Mouse (Mus musculus): ENCODE data around the gene Sart1. TPM values are rescaled to one million over a fixed set of nuclear protein-coding genes. Genes with fewer than 3 reads are reported as not detected.
"Not testable (repeated sequence)": the region's sequence is repeated elsewhere in the genome, so short reads cannot be mapped to it uniquely, and the experiment has no call there.

The Sart1 gene
- total RNA-seq, 2 experiments from 2014 or later = 47.5 to 49.5 TPM

DNA sequence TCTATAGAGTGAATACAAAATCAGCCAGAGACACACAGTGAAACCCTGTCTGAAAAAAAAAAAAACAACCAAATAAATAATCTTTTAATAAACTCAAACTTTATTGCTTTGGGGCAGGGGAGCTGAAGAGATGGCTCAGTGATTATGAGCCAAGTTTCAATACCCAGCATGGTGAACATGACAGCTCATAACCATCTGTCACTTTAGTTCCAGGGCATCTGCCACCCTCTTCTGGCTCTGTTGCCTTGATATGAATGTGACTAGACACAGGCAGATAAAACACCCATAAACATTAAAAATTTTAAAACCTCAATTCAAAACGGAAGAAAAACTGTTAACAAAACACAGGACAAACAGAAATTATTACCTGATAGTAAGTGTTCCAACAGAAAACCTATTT is 11.1 kb downstream of the Sart1 start:
- intact Hi-C loops (cut with DNase I) = no loop called here

DNA sequence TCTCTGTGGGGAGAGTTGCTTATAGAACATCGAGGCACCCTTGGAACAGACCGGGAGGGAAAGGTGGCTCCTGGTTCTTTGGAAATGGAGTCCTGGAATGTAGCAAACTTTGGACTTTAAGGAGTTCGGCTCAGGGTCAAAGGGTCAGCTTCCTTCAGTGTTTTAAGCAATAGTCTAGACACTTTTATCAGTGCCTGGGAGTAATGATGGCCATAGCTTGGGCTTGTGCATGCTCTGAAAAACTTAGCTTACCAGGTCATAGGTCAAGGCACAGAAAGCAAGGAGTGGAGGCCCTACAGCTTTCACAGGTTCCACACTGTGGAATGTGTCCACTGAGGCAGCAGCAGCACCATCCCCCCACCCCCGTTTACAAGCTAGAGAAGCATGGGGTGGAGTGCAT is 13.8 kb downstream of the Sart1 start:
- DNase-seq = no peak
- intact Hi-C loops (cut with DNase I) = no loop called here

More for the DNA sequence above, 11.1 kb downstream of the Sart1 start:
- DNase-seq = no peak

DNA sequence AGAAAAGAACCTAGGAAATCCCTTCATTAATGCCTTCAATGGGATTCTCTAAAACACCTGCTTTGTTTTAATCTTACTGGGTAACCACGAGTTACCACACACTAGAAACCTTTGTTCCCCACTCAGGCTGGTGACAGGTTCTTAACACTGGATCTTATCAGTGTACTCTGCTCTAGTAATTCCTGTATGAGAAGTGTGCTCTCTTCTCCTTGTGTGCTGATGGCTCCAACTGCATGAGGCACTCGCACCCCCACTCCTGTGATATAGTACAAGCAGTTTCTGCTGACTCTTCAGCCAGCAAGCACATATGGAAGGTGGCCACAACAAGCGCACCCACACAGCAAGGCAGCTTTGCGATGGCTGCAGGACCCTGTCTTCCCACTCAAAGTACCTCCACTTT is 14.3 kb downstream of the Sart1 start:
- no peak for DNase-seq
- intact Hi-C loops (cut with DNase I) = no loop called here

DNA sequence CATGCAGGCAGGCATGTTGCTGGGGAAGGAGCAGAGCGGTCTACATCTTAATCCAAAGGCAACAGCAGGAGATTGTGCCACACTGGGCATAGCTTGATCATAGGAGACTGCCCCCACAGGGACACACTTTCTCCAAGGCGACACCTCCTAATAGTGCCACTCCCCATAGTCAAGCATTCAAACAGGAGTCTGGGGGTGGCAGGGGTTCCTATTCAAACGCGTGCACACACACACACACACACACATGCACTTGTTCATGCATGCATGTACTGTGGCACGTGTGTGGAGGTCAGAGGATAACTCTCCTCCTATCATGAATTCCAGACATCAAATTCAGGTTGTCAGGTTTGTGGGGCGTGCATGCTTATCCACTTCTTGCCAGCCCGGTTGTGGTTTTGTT is 15.8 kb downstream of the Sart1 start:
- no peak for DNase-seq
- intact Hi-C loops (cut with DNase I) = no loop called here

DNA sequence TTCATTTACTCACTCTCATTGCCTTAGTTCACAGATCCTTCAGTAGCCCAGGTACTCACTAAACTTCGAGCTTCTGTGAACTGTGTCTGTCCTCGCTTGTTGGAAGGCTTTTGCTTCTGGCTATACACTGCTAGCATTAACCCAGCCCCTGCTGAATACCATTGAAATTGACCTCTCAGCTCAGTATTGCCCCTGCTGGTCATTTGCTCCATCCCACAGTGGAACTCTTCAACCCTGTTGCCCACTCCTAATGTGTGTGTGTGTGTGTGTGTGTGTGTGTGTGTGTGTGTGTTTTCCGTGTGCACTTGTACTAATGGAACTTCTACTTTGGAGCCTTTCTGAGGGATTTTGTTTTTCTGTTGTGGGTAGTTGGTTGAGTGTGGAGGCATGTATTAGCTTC is 17.6 kb downstream of the Sart1 start:
- no peak for DNase-seq
- intact Hi-C loops (cut with DNase I) = no loop called here

DNA sequence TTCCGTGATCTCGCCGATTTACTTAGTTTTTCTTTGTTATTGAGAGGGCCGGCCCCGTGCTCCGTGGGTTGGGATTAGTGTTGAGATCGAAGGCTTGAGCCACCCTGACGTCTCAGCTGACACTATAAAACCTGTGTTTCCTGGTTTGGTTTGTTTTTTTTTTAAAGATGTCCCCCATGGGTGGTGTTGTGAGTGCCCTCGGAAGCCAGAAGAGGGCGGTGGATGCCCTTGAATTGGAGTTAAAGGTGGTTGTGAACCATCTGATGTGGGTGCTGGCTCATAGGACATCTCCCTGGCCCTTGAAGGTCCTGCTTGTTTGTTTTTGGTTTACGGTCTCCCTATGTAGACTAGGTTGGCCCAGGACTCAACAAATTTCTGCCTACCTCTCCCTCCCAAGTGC is 21.0 kb downstream of the Sart1 start:
- DNase-seq = no peak
- intact Hi-C loops (cut with DNase I) = loop anchor here (2.0 kb wide), 1 partner anchor 61 kb away; no protein-coding TSS in a partner anchor

DNA sequence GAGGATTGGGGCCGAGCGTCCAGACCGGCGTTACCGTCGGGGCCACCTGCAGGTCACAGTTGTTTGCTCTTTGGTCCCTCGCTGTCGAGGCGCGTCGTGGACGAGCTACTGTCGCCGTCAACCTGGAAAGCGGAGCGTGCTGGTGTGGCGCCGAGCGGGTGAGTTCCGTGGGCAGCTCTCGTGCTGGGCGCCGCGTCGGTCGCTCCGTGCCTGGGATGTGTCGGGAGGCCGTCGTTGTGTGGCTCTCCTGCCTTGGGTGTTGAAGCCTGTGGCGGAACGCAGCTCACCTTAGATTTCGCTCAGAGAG is 21.5 kb downstream of the Sart1 start, which contains the start of gene Banf1:
Gene Banf1 (minus strand): TSS at position 116 of the 307 bp plus-strand sequence.
- intact Hi-C loops (cut with DNase I) = loop anchor here (2.0 kb wide), 1 partner anchor 62 kb away; no protein-coding TSS in a partner anchor
- no peak for DNase-seq

GRCm38 (mm10) chr19:5366175-5367052 is 22.1 kb downstream of the Sart1 start, which contains the start of gene Eif1ad:
Gene Eif1ad (plus strand): TSS chr19:5366741.
- DNase-seq = peak; percentile 91 to 94
- intact Hi-C loops (cut with DNase I) = loop anchor here (1.0 to 2.0 kb wide), 2 partner anchors 22 to 62 kb away; partner anchors contain the start of gene Sart1

DNA sequence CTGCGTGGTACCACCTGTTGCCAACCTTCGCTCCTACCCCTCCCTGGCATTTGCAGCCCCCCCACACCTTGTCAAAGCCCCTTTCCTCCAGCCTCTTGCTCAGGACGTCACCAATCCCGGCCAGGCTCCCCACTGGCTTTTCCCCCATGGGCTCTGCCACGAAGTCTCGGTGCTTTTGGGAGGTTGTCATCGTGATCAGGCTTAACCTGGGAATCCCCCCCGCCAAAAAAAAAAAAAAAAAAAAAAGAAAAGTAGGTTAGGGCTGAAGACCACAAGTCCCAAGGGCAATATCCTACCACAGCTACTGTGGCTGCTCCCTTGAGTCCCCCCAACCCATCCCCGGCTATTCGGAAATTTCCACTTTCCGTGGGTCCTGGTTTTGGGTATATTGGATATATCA is 22.8 kb downstream of the Sart1 start:
- intact Hi-C loops (cut with DNase I) = loop anchor here (1.0 to 2.0 kb wide), 2 partner anchors 23 to 63 kb away; partner anchors contain the start of gene Sart1
- DNase-seq = no peak

DNA sequence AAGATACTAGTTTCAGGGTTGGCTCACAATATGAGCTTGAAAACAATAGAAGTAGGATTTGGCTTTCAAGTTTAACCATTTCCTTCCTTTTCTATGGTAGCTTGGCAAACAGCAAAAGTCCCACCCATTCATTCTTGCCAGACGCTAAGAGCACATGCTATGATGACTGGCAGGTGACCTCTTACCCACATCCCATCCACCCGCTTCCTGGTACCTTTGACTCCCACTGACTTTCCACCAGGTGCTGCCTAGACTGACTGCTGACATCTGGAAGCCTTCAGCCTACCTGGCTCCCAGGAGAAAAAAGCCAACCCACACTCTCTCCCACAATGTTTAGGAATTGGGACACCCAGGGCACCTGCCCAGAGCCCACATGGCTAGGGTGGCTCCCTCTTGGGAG is 24.4 kb downstream of the Sart1 start:
- DNase-seq = no peak
- intact Hi-C loops (cut with DNase I) = no loop called here

GRCm38 (mm10) chr19:5362186-5362585 is 26.3 kb downstream of the Sart1 start:
- intact Hi-C loops (cut with DNase I) = no loop called here

DNA sequence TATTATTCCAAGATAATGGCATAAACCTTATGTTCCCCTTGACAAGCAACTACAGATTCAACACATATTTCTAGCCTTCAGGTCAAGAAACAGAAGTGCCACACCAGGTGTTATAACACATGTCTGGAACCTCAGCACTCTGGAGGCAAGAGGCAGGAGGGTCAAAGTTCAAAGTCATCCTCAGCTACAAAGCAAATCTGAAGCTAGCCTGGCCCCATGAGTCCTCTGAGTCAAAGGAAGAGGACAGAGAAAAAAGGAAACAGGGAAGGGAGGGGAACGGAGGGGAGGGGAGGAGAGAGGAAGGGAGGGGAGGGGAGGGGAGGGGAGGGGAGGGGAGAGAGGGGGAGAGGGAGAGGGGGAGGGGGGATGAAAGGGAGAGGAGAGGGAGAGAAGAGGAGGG is 32.4 kb downstream of the Sart1 start:
- intact Hi-C loops (cut with DNase I) = no loop called here
- DNase-seq = no peak

More at GRCm38 (mm10) chr19:5362186-5362585, 26.3 kb downstream of the Sart1 start:
- no peak for DNase-seq

DNA sequence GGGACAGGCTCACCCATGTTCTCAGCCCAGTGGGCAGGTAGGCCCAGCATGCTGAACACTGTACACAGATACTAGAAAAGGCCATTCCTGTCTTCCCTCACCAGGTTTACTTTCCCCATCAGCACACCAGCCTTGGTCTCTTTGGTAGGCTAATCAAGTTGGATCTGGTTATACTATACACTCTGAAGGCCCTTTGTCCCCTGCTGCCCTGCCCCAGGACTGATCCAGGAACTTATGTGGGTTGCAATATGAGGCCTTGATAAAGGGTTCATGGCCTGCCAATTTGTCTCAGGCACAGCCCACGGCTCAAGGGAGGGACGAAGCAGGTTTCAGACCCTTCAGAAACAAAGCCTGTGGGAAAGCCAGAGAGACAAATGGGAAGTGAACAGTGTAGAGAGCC is 34.9 kb downstream of the Sart1 start:
- intact Hi-C loops (cut with DNase I) = no loop called here
- no peak for DNase-seq

GRCm38 (mm10) chr19:5349502-5349873 is 39.0 kb downstream of the Sart1 start, which contains the start of gene Cst6:
Gene Cst6 (minus strand): TSS chr19:5349574.
- DNase-seq = not testable (repeated sequence)
- intact Hi-C loops (cut with DNase I) = loop anchor here (5.0 kb wide), 2 partner anchors 47 to 152 kb away; no protein-coding TSS in a partner anchor

GRCm38 (mm10) chr19:5348526-5349501 is 39.7 kb downstream of the Sart1 start:
- peak; percentile 17 to 26 for DNase-seq
- intact Hi-C loops (cut with DNase I) = loop anchor here (5.0 kb wide), 2 partner anchors 47 to 152 kb away; no protein-coding TSS in a partner anchor

GRCm38 (mm10) chr19:5348064-5348463 is 40.4 kb downstream of the Sart1 start:
- no peak for DNase-seq
- intact Hi-C loops (cut with DNase I) = loop anchor here (5.0 kb wide), 2 partner anchors 46 to 151 kb away; no protein-coding TSS in a partner anchor

DNA sequence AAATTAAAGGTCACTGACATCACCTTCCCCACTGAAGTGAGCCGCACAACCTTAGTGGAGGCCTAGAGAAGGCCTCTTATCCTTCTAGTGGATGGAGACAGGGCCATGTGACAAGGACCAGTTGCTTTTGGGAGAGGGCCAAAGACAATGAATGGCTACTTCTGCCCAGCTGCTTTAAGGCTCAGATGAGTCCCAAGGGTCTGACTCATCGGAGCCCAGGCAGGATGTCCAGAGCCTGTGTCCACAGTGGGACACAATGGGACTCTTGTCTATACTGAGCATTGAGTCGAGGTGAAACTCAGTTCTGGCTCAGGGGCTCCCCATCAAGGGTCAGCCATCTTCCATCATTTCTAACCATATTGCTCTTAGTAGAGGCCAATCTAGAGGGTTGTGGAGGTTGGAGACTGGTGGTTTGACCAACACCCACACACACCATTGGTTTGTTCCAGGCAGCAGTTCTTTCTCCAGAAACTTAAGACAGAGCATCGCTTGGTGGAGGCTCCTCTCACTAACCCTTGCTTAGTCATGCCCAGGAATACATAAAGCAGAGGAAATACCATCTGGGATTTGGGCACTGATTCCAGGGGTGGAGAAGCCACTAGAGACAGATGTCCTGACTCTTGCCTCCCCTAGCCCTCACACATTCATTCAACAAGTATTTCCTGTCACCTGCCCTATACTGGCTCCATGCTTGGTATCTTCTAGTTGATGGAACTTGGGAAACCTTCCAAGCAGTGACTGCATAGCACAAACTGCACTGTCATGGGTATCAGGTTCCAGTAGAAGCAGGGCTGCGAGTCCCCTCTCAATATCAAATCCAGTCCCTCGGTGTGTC is 43.0 kb downstream of the Sart1 start:
- intact Hi-C loops (cut with DNase I) = loop anchor here (5.0 kb wide), 2 partner anchors 43 to 148 kb away; no protein-coding TSS in a partner anchor
- DNase-seq = peak; percentile 49 to 61

DNA sequence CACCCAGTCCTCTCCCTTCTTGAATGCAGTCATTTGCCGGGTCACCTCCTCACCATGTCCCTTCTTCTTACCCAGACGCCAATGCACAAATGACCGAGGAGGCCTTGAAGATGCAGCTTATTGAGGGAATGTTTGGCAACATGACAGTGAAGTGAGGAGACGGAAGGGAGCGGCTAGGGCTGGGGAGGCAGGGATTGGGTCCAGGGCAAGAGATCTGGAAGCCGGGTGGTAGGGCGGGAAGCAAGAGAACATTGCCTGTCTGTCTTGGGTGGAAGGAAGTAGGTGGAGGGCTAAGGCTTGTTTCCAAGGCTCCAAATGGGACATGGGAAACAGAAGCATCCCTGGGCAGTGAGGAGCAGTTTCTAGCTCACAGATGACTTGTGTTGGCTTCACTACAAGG is 47.1 kb downstream of the Sart1 start:
- intact Hi-C loops (cut with DNase I) = no loop called here
- DNase-seq = peak in 1 of 2 experiments; percentile 34

- intact Hi-C loops (cut with DNase I) = no loop called here
- peak; percentile 76 to 88 for DNase-seq
These were observed 50.5 kb downstream of the Sart1 start for GRCm38 (mm10) chr19:5337975-5338374.

DNA sequence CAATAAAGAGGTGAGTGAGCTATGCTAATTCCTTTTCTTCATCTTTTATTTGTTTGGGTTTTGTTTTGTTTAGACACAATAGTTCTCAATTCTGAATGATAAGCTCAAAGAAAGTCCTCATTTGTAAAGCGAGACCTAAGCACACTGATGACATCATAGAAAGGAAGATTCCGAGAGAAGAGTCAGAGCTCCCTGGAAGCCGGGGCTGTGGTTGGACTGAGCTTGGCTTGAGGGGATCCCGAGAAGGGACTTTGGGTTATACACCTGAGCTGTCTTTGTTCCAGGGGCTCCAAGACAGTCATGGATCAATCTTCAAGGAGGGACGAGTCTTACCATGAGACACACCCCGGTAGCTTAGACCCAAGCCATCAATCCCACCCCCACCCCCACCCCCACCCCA is 53.1 kb downstream of the Sart1 start, which contains the start of gene Catsper1:
Gene Catsper1 (plus strand): TSS at position 301 of the 400 bp plus-strand sequence.
- intact Hi-C loops (cut with DNase I) = no loop called here

More for the DNA sequence above, 53.1 kb downstream of the Sart1 start, which contains the start of gene Catsper1:
- no peak for DNase-seq

Data from heart, postnatal 14 days (tissue).